Mouse (Mus musculus): ENCODE measurements at regions not wholly inside any gene's neighbourhood (a gene's known extent, or its start where the extent isn't known, plus 50 kb on each side); places are given as distances from the start of the nearest gene placed in this dataset.

DNA sequence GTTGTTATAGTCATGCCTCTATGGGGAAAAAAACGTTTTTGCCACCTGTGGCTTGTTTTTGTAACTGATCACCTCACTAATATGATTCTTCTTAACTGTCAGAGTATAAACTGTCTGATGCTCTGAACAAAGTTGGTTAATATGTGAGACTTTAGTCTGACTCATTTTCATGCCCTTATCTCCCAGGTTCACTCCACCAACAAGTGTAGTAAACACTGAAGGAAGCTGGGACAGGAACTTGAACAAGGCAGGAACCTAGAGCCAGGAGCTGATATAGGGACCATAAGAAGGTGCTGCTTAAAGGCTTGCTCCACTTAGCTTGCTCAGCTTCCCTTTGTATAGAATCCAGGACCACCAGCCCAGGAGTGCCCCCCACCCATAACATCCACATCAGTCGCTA, 124.0 kb upstream of the Itga4 start:
- Histone ChIP-seq H3K9me3 (replicated peaks) (no peaks in the 10 kb centered on the region), H3K4me1 (0 out of 2 replicates have a peak, but pooled peaks cover under 1% of the 10 kb centered on the region), H3K36me3 (ENCODE audit: poor library complexity, severe bottlenecking) (no peaks in the 10 kb centered on the region), H3K4me2 (no peak overlapping the region), H3K9ac (no peak overlapping the region), H3K27me3 (no peaks in the 10 kb centered on the region), H3K27ac (no peak overlapping the region), H3K4me3 (no peak overlapping the region)
- no peak for ATAC-seq
- WGBS, result 85% methylated on average over 2 of the region's 2 CpGs

DNA sequence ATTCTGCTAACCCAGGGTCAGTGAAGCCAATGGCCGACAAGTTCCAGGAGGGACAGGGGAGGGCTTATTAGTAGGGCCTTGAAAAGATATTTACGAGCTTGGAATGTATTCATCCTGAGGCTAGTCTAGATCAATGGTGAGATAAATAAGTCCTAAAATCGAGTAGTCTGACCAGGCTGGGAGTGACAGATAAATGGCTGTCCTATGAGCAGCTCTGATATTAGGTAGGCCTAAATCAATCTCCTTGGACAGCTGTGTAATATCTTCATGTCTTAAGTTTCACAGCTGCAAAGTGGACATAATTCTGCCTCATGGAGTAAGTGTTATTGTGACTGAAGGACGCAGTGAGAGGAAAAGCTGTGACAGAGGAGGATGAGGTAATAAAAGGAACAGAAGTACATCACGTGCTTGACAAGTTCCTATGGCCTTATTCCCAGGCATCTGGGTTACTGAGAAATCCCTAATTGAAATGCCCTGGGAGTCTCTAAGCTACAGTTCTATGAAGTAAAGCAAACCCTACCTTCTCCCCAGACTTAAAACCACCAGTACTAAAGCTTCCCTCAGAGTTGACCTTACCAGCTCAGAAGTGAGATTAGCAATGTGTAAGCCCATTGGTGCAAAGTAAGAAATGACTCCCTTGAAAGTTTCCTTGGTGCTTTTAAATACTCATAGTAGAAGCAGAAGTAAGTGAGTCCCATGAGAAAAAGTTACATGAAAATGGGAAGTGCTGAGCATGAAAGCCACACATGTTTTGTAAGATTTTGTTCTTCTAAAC, 123.3 kb upstream of the Itga4 start:
- 75% methylated on average over 5 of the region's 5 CpGs for WGBS
- Histone ChIP-seq H3K9me3 (replicated peaks) (no peaks in the 10 kb centered on the region), H3K4me2 (no peak overlapping the region), H3K27ac (no peak overlapping the region), H3K4me3 (no peak overlapping the region), H3K27me3 (no peaks in the 10 kb centered on the region), H3K9ac (no peak overlapping the region), H3K4me1 (no peaks in the 10 kb centered on the region), H3K36me3 (ENCODE audit: poor library complexity, severe bottlenecking) (no peaks in the 10 kb centered on the region)
- no peak for ATAC-seq

DNA sequence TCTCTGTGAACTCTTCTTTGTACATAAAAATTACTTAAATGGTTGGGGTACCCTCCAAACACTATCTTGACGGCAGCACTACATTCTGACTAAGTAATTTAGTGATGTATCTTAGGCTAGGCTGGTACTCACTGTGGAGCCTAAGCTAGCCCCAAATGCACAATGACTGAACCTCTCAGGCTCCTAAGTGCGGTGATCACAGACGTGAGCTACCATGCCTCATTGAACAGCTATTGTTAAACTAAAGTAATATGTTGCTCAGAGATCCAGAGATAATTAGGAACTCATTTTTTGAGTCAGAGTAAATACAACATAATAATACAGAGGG, 122.7 kb upstream of the Itga4 start:
- no peaks in the 10 kb centered on the region for H3K27me3 ChIP-seq
- no peaks in the 10 kb centered on the region for H3K9me3 ChIP-seq (replicated peaks)
- WGBS, result 47% methylated on average over 3 of the region's 3 CpGs
- H3K9ac ChIP-seq, result no peak overlapping the region
- ATAC-seq, result no peak
- no peak overlapping the region for H3K4me2 ChIP-seq
- no peak overlapping the region for H3K4me3 ChIP-seq
- H3K27ac ChIP-seq, result no peak overlapping the region
- H3K36me3 ChIP-seq (ENCODE audit: poor library complexity, severe bottlenecking), result no peaks in the 10 kb centered on the region
- H3K4me1 ChIP-seq, result no peaks in the 10 kb centered on the region

DNA sequence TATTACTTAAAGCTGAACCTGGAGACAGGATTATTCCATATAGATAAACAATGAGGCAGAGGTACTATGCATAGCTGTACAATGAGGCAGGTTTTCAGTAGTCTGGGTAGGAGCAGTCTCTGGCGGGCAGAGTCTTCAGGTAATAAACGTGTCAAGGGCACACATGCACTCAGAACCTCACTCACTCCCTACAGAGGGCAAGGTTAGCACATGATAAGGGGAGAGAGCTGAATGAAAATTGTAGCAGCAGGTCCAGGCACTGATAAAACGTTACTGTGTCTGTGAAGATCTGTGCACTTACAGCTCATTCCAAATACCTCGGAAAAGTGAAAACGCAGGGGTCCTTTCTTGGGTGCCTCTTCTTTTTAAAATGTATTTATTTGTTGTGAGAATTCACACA, 120.9 kb upstream of the Itga4 start:
- H3K4me2 ChIP-seq, result no peak overlapping the region
- H3K27me3 ChIP-seq, result no peaks in the 10 kb centered on the region
- H3K4me3 ChIP-seq, result no peak overlapping the region
- WGBS, result 83% methylated on average over 5 of the region's 5 CpGs
- no peaks in the 10 kb centered on the region for H3K36me3 ChIP-seq (ENCODE audit: poor library complexity, severe bottlenecking)
- no peak overlapping the region for H3K9ac ChIP-seq
- no peak for ATAC-seq
- H3K9me3 ChIP-seq (replicated peaks), result no peaks in the 10 kb centered on the region
- H3K27ac ChIP-seq, result no peak overlapping the region
- H3K4me1 ChIP-seq, result no peaks in the 10 kb centered on the region

DNA sequence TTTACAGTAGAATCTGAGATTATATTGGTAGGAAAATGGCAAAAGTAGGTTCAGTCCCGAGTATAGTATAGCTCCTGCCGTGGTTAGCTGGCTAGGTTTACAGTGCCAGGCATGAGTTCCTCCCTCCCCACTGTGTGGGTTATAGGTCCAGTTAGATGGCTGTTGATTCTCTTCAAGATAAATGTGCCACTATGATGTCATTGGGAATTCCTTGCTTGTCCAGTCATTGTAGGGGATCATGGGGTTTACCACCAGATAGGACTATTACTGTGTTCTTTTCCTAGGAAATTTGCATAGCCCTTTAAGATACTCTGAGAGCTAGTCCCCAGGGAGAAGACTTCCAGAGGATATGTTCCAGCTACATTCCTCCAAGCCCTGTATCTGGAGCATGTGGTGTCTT, 119.2 kb upstream of the Itga4 start:
- Histone ChIP-seq H3K4me3 (no peak overlapping the region), H3K9me3 (replicated peaks) (no peaks in the 10 kb centered on the region), H3K4me1 (no peaks in the 10 kb centered on the region), H3K27me3 (no peaks in the 10 kb centered on the region), H3K9ac (no peak overlapping the region), H3K27ac (no peak overlapping the region), H3K36me3 (ENCODE audit: poor library complexity, severe bottlenecking) (no peaks in the 10 kb centered on the region), H3K4me2 (no peak overlapping the region)
- no peak for ATAC-seq
- 94% methylated on average over 2 of the region's 2 CpGs for WGBS

DNA sequence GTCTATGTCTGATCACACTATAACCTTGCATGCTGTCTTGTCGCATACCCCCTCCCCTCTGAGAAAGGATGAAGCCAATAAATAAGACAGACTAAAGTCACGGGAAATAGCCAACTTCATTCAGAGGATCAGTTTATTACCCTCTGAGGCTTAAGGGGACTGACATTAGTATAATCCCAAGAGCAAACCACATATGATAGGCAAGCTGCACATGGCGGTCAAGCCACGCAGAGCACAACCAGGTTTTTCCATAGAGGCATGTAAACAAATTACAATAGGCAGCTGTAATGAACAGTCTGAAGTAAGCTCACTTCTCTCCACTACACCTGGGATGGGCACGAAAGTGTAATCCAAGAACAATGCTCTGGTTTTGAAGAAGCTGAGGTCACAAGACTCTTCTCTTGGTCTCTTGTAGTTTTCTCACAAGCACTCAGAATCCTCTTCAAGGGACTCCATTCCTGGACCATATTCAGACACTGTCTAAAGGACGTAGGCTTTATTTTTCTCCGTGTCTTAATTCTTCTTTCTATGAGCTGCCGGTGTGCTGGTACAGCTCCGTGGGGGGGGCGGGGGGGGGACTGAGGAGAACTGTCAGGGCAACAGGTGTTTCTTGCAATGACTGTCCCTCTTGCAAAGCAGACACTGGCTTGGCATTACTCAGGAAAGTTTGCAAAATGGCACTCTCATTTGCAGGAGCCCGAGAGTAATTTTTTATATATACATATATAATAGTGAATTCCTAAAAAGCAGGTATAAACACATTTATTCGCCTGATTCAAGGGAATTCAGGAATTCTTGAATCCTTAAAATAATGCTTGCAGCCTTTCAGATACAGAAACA, 118.4 kb upstream of the Itga4 start:
- Histone ChIP-seq H3K36me3 (ENCODE audit: poor library complexity, severe bottlenecking) (no peaks in the 10 kb centered on the region), H3K27ac (no peak overlapping the region), H3K4me3 (no peak overlapping the region), H3K4me1 (no peaks in the 10 kb centered on the region), H3K9ac (no peak overlapping the region), H3K27me3 (no peaks in the 10 kb centered on the region), H3K9me3 (replicated peaks) (no peaks in the 10 kb centered on the region), H3K4me2 (no peak overlapping the region)
- WGBS, result 86% methylated on average over 12 of the region's 12 CpGs
- ATAC-seq, result no peak

DNA sequence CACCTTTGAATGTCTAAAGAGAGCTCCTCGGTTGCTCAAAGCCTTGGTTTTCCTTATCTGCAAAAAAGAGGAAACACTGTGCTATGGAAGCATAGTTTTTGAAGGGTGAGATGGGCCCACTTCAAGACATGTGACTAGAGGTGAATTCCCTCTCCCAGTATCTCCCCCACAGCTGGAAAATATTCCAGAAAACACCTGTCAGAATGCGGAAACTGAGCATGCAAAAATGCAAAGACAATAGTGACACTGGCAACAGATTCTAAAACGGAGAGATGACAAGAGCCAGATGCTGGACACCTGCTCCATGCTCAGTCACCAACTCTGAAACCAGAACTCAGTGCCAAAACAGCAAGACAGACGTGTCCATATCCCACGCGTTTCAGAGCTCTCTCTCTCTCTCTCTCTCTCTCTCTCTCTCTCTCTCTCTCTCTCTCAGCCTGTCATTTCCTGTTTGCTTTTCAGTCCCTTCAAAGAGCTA, 117.5 kb upstream of the Itga4 start:
- no peak for ATAC-seq
- H3K27me3 ChIP-seq, result no peaks in the 10 kb centered on the region
- H3K9ac ChIP-seq, result no peak overlapping the region
- H3K4me2 ChIP-seq, result no peak overlapping the region
- no peaks in the 10 kb centered on the region for H3K36me3 ChIP-seq (ENCODE audit: poor library complexity, severe bottlenecking)
- no peaks in the 10 kb centered on the region for H3K4me1 ChIP-seq
- H3K27ac ChIP-seq, result no peak overlapping the region
- no peak overlapping the region for H3K4me3 ChIP-seq
- WGBS, result 65% methylated on average over 6 of the region's 6 CpGs
- no peaks in the 10 kb centered on the region for H3K9me3 ChIP-seq (replicated peaks)

DNA sequence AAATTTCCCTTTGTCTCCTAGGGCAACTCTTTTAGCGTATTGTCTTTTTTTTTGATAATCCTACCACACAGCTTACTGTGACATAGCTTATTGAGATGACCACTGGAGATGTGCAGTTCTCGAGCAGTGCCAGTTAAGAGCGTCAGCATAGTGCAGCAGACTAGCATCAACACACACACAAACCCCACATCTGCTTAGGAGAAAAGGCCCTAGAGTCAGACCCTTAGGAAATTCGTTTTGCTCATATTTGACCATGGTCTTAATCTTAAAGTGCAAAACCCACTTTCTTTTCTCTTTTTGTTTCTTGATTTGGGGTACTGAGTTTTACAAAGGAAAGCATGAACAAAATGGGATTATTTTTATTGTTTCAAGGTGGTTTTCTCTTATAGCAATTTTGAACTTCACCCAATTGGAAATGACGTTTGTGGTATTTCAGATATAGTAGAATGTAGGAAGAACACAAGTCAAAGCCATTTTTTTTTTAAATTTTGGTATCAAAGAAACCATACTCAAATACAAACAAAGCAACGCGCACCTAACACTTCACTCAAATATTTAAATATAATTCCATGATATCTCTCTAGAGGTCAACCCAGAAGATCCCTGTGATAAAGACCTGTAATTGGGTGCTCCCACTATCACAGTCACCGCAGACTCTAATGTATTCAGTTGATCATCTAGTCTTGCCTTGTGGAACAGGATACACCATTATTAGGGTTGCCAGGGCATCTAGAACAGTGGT, 116.7 kb upstream of the Itga4 start:
- Histone ChIP-seq H3K27ac (no peak overlapping the region), H3K4me3 (no peak overlapping the region), H3K27me3 (no peaks in the 10 kb centered on the region), H3K36me3 (ENCODE audit: poor library complexity, severe bottlenecking) (no peaks in the 10 kb centered on the region), H3K9me3 (replicated peaks) (no peaks in the 10 kb centered on the region), H3K4me2 (no peak overlapping the region), H3K4me1 (no peaks in the 10 kb centered on the region), H3K9ac (no peak overlapping the region)
- WGBS, result 84% methylated on average over 8 of the region's 8 CpGs
- no peak for ATAC-seq

DNA sequence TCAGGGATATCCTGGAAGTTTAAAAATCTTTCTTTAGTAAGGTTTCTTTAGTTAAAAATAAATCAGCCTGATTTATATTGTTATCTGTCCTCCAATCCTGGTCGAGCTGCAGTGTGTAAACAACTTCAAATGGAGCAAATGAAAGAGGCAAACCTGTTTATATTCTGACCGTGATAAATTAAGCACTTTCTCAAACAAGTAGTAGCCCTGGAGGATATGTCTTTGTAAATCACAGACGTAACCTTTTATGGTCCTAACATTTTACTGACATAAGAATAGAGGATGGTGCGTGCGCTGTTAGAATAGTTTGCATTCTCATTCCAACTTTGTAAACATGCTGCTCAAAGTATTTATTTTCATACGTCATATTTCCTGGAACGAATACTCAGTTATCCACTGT, 113.3 kb upstream of the Itga4 start:
- Histone ChIP-seq H3K27me3 (no peaks in the 10 kb centered on the region), H3K9me3 (replicated peaks) (no peaks in the 10 kb centered on the region), H3K4me1 (no peaks in the 10 kb centered on the region), H3K4me3 (no peak overlapping the region), H3K4me2 (no peak overlapping the region), H3K9ac (no peak overlapping the region), H3K36me3 (ENCODE audit: poor library complexity, severe bottlenecking) (no peaks in the 10 kb centered on the region), H3K27ac (no peak overlapping the region)
- no peak for ATAC-seq
- WGBS, result 83% methylated on average over 7 of the region's 7 CpGs

DNA sequence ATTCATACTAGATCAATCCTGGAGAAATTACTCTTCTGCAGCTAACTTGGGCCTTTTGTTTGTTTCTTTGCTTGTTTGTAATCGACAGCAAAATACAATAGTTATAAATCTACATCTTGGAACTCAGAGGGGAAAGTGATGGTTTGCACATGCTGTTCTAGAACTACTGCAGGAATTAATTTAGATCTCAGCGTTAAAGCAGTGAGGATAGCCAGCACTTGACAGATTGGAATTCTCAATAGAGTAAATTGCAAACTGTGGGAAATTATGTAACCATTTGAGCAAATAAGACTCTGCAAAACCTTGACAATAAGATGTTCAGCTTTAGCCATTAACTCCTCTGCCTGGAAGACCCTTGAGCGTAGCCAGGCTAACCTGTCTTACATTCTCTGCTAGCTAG, 112.0 kb upstream of the Itga4 start:
- Histone ChIP-seq H3K4me1 (no peaks in the 10 kb centered on the region), H3K4me2 (no peak overlapping the region)
- WGBS, result 90% methylated on average over 3 of the region's 3 CpGs

DNA sequence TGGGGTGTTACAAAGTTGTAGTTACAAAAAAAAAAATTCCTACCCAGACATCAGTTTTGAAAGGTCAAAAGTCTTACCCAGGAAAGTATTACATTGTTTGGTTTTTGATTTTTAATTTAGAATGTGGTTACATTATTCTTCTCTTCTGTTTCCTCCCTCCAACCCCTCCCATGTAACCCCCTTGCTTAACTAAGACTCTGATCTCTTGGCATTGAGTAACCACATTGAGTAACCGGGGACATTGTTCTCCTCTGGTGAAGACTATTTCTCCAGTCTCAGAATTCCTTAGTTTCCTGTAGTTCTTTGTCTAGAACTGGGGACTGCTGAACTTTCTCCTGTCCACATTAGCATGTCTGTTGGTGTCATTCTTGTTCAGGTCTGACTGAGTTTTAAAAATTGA, 109.3 kb upstream of the Itga4 start:
- 74% methylated on average over 1 of the region's 1 CpGs for WGBS

More for the DNA sequence above, 112.0 kb upstream of the Itga4 start:
- H3K9ac ChIP-seq, result no peak overlapping the region
- no peaks in the 10 kb centered on the region for H3K9me3 ChIP-seq (replicated peaks)
- no peaks in the 10 kb centered on the region for H3K27me3 ChIP-seq
- no peak overlapping the region for H3K27ac ChIP-seq
- ATAC-seq, result no peak
- H3K36me3 ChIP-seq (ENCODE audit: poor library complexity, severe bottlenecking), result no peaks in the 10 kb centered on the region
- no peak overlapping the region for H3K4me3 ChIP-seq

DNA sequence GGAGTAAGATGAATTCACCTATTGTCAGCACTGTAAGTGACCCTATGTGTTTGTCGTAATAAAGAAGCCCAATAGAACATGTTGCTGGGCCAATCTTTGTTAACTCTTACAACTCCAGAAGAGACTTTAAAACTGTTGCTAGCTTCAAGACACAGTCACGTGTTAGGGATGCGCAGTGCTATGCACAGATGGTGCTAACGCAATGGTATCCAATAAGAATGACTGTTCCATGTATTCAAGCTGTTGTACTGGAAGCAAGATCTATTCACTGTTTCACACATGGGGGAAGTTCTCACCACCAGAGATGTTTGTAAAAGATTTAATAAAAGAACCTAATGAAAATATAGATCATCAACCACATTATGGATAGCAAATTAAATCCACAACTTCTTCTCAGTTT, 108.7 kb upstream of the Itga4 start:
- Histone ChIP-seq H3K4me2 (no peak overlapping the region), H3K27me3 (peaks cover 5% of the 10 kb centered on the region), H3K4me1 (peaks cover 1% of the 10 kb centered on the region; the same call in 1 of the 2 replicates), H3K4me3 (no peak overlapping the region), H3K27ac (no peak overlapping the region), H3K36me3 (ENCODE audit: poor library complexity, severe bottlenecking) (no peaks in the 10 kb centered on the region), H3K9me3 (replicated peaks) (no peaks in the 10 kb centered on the region), H3K9ac (no peak overlapping the region)
- peak; percentile 59; the same call in 1 of the 2 replicates for ATAC-seq
- WGBS, result 65% methylated on average over 4 of the region's 4 CpGs

More for the DNA sequence above, 109.3 kb upstream of the Itga4 start:
- H3K36me3 ChIP-seq (ENCODE audit: poor library complexity, severe bottlenecking), result no peaks in the 10 kb centered on the region
- H3K27me3 ChIP-seq, result peaks cover 5% of the 10 kb centered on the region
- H3K4me3 ChIP-seq, result no peak overlapping the region
- H3K4me2 ChIP-seq, result no peak overlapping the region
- H3K4me1 ChIP-seq, result no peaks in the 10 kb centered on the region
- H3K9ac ChIP-seq, result no peak overlapping the region
- no peak overlapping the region for H3K27ac ChIP-seq
- no peaks in the 10 kb centered on the region for H3K9me3 ChIP-seq (replicated peaks)
- no peak for ATAC-seq
